Mouse (Mus musculus) stomach, embryonic 16.5 days (tissue): ENCODE data around the gene Glrb. TPM values are rescaled to one million over a fixed set of nuclear protein-coding genes. Genes with fewer than 3 reads are reported as not detected.

Experiments
- ATAC-seq: fragments of 200-750 bp; cut with Nextera tagmentation; 2 replicates; pipeline ENCODE4 v1.8.0; 2017; ENCODE audit warnings: moderate number of reproducible peaks, moderate TSS enrichment; ENCODE audit not compliant: insufficient read depth, low FRiP score
- H3K27ac ChIP-seq: fragments of 300-500 bp; sonication (generic); 2 replicates; pipeline ENCODE4 v1.5.1; 2014; ENCODE audit warnings: low read length
- H3K27me3 ChIP-seq: fragments of 300-500 bp; sonication (generic); 2 replicates; pipeline ENCODE4 v1.6.1; 2014; ENCODE audit warnings: low read length, control low read depth, mixed read lengths; ENCODE audit not compliant: control insufficient read depth, insufficient read depth
- H3K36me3 ChIP-seq: fragments of 300-500 bp; sonication (generic); 2 replicates; pipeline ENCODE4 v1.6.1; 2014; ENCODE audit warnings: low read length; ENCODE audit not compliant: control insufficient read depth, insufficient read depth
- H3K4me1 ChIP-seq: fragments of 300-500 bp; sonication (generic); 2 replicates; pipeline ENCODE4 v1.6.1; 2014; ENCODE audit warnings: low read length, control low read depth, mixed read lengths; ENCODE audit not compliant: control insufficient read depth, insufficient read depth
- H3K4me2 ChIP-seq: fragments of 300-500 bp; sonication (generic); 2 replicates; pipeline ENCODE4 v1.6.1; 2014; ENCODE audit warnings: low read depth, low read length, mixed read lengths
- H3K4me3 ChIP-seq: fragments of 300-500 bp; sonication (generic); replicated peaks from 2 replicates; pipeline ENCODE4 v1.5.1; 2014; ENCODE audit warnings: mild to moderate bottlenecking, low read length
- H3K9ac ChIP-seq: fragments of 300-500 bp; sonication (generic); 2 replicates; pipeline ENCODE4 v1.6.1; 2014; ENCODE audit warnings: low read length
- H3K9me3 ChIP-seq: fragments of 300-500 bp; sonication (generic); replicated peaks from 2 replicates; pipeline ENCODE4 v1.6.1; 2016; ENCODE audit warnings: low read length, control low read depth; ENCODE audit not compliant: control insufficient read depth
- WGBS: fragments of 180-500 bp; shearing (Covaris S2); extraction: QIAGEN DNeasy Blood & Tissue Kit; methylation state at CpG from one replicate; pipeline ENCODE4 v1.1.7; 2014; 5-methylcytosine and 5-hydroxymethylcytosine counted together
- polyA plus RNA-seq: library from polyadenylated mRNA; unstranded; fragments of >200 nt; fragmentation: Nextera tagmentation; extraction: Ambion mirVana; gene quantifications from 2 replicates; pipeline ENCODE4 v1.2.1, GENCODE M21; 2015

Glrb gene
- polyA plus RNA-seq, 1 experiment from 2014 or later, result 3.1 TPM

GRCm38 (mm10) chr3:80883601-80884000 is 29.9 kb downstream of the Glrb start:
- Histone ChIP-seq H3K36me3 (no peaks in the 10 kb centered on the region), H3K27ac (no peak overlapping the region), H3K4me3 (no peak overlapping the region), H3K9me3 (no peaks in the 10 kb centered on the region), H3K9ac (no peak overlapping the region), H3K4me1 (peaks cover 3% of the 10 kb centered on the region; the same call in 1 of the 2 replicates), H3K27me3 (no peaks in the 10 kb centered on the region), H3K4me2 (0 out of 2 replicates have a peak overlapping the region, but pooled peaks have one; percentile 9)
- WGBS, result 23% methylated on average over 6 of the region's 6 CpGs
- no peak for ATAC-seq

GRCm38 (mm10) chr3:80880660-80881293 is 32.7 kb downstream of the Glrb start:
- no peaks in the 10 kb centered on the region for H3K9me3 ChIP-seq
- no peak overlapping the region for H3K4me2 ChIP-seq
- H3K4me3 ChIP-seq, result no peak overlapping the region
- no peak overlapping the region for H3K27ac ChIP-seq
- WGBS, result 90% methylated on average over 6 of the region's 6 CpGs
- peaks cover 3% of the 10 kb centered on the region; the same call in 1 of the 2 replicates for H3K4me1 ChIP-seq
- no peak overlapping the region for H3K9ac ChIP-seq
- H3K27me3 ChIP-seq, result no peaks in the 10 kb centered on the region
- ATAC-seq, result no peak
- H3K36me3 ChIP-seq, result no peaks in the 10 kb centered on the region

GRCm38 (mm10) chr3:80878571-80878970 is 34.9 kb downstream of the Glrb start:
- Histone ChIP-seq H3K9ac (no peak overlapping the region), H3K9me3 (no peaks in the 10 kb centered on the region), H3K27me3 (no peaks in the 10 kb centered on the region), H3K4me3 (no peak overlapping the region), H3K4me1 (no peaks in the 10 kb centered on the region), H3K36me3 (no peaks in the 10 kb centered on the region), H3K4me2 (no peak overlapping the region), H3K27ac (no peak overlapping the region)
- ATAC-seq, result no peak
- 30% methylated on average over 5 of the region's 5 CpGs for WGBS

GRCm38 (mm10) chr3:80874690-80875353 is 38.6 kb downstream of the Glrb start:
- Histone ChIP-seq H3K27me3 (no peaks in the 10 kb centered on the region), H3K36me3 (no peaks in the 10 kb centered on the region), H3K9me3 (no peaks in the 10 kb centered on the region), H3K4me3 (no peak overlapping the region), H3K9ac (no peak overlapping the region), H3K4me1 (no peaks in the 10 kb centered on the region), H3K27ac (no peak overlapping the region), H3K4me2 (no peak overlapping the region)
- WGBS, result 86% methylated on average over 7 of the region's 7 CpGs
- no peak for ATAC-seq

- H3K4me2 ChIP-seq, result no peak overlapping the region
- ATAC-seq, result no peak
- no peaks in the 10 kb centered on the region for H3K27me3 ChIP-seq
- H3K4me3 ChIP-seq, result no peak overlapping the region
- WGBS, result 43% methylated on average over 5 of the region's 5 CpGs
- H3K27ac ChIP-seq, result no peak overlapping the region
- no peaks in the 10 kb centered on the region for H3K4me1 ChIP-seq
- no peaks in the 10 kb centered on the region for H3K9me3 ChIP-seq
- no peak overlapping the region for H3K9ac ChIP-seq
- H3K36me3 ChIP-seq, result no peaks in the 10 kb centered on the region
Measured at GRCm38 (mm10) chr3:80874081-80874480, 39.4 kb downstream of the Glrb start.

- no peak for ATAC-seq
- H3K4me3 ChIP-seq, result no peak overlapping the region
- no peak overlapping the region for H3K4me2 ChIP-seq
- no peaks in the 10 kb centered on the region for H3K36me3 ChIP-seq
- no peak overlapping the region for H3K27ac ChIP-seq
- H3K9ac ChIP-seq, result no peak overlapping the region
- no peaks in the 10 kb centered on the region for H3K9me3 ChIP-seq
- H3K4me1 ChIP-seq, result no peaks in the 10 kb centered on the region
- WGBS, result 92% methylated on average over 1 of the region's 1 CpGs
- H3K27me3 ChIP-seq, result no peaks in the 10 kb centered on the region
Measured at GRCm38 (mm10) chr3:80871472-80872171, 41.8 kb downstream of the Glrb start.

- H3K4me1 ChIP-seq, result no peaks in the 10 kb centered on the region
- no peak overlapping the region for H3K27ac ChIP-seq
- no peak overlapping the region for H3K9ac ChIP-seq
- no peak for ATAC-seq
- H3K4me2 ChIP-seq, result no peak overlapping the region
- H3K9me3 ChIP-seq, result no peaks in the 10 kb centered on the region
- WGBS, result 80% methylated on average over 3 of the region's 3 CpGs
- no peaks in the 10 kb centered on the region for H3K36me3 ChIP-seq
- H3K4me3 ChIP-seq, result no peak overlapping the region
- no peaks in the 10 kb centered on the region for H3K27me3 ChIP-seq
Measured at GRCm38 (mm10) chr3:80867328-80867727, 46.1 kb downstream of the Glrb start.

- no peak overlapping the region for H3K4me3 ChIP-seq
- H3K4me2 ChIP-seq, result no peak overlapping the region
- H3K9ac ChIP-seq, result no peak overlapping the region
- H3K9me3 ChIP-seq, result no peaks in the 10 kb centered on the region
- 89% methylated on average over 3 of the region's 3 CpGs for WGBS
- H3K27me3 ChIP-seq, result no peaks in the 10 kb centered on the region
- no peaks in the 10 kb centered on the region for H3K4me1 ChIP-seq
- H3K36me3 ChIP-seq, result no peaks in the 10 kb centered on the region
- H3K27ac ChIP-seq, result no peak overlapping the region
- no peak for ATAC-seq
Measured at GRCm38 (mm10) chr3:80852912-80853507, 60.5 kb downstream of the Glrb start.

- Histone ChIP-seq H3K4me3 (no peak overlapping the region), H3K9ac (no peak overlapping the region), H3K9me3 (no peaks in the 10 kb centered on the region), H3K4me1 (no peaks in the 10 kb centered on the region), H3K27me3 (no peaks in the 10 kb centered on the region), H3K4me2 (no peak overlapping the region), H3K27ac (no peak overlapping the region), H3K36me3 (no peaks in the 10 kb centered on the region)
- WGBS, result 83% methylated on average over 10 of the region's 10 CpGs
- no peak for ATAC-seq
Measured at GRCm38 (mm10) chr3:80850947-80851346, 62.5 kb downstream of the Glrb start.
